Mouse (Mus musculus) embryonic facial prominence, embryonic 12.5 days (tissue): ENCODE data around the gene Ntn5. TPM values are rescaled to one million over a fixed set of nuclear protein-coding genes. Genes with fewer than 3 reads are reported as not detected.

Experiments used
- ATAC-seq: fragments of 200-750 bp; cut with Nextera tagmentation; 2 replicates; pipeline ENCODE4 v1.8.0; 2017; ENCODE audit not compliant: insufficient number of reproducible peaks, insufficient read depth, low FRiP score, low TSS enrichment
- H3K27ac ChIP-seq: fragments of 300-500 bp; sonication (generic); 2 replicates; pipeline ENCODE4 v1.5.1; 2016; ENCODE audit warnings: mild to moderate bottlenecking
- H3K27me3 ChIP-seq: fragments of 300-500 bp; sonication (generic); 2 replicates; pipeline ENCODE4 v1.6.1; 2016; ENCODE audit warnings: mild to moderate bottlenecking, moderate library complexity
- H3K36me3 ChIP-seq: fragments of 300-500 bp; sonication (generic); 2 replicates; pipeline ENCODE4 v1.6.1; 2016; ENCODE audit warnings: mild to moderate bottlenecking
- H3K4me1 ChIP-seq: fragments of 300-500 bp; sonication (generic); 2 replicates; pipeline ENCODE4 v1.6.1; 2016
- H3K4me2 ChIP-seq: fragments of 300-500 bp; sonication (generic); replicated peaks from 2 replicates; pipeline ENCODE4 v1.6.1; 2016; ENCODE audit warnings: mild to moderate bottlenecking, moderate library complexity
- H3K4me3 ChIP-seq: fragments of 300-500 bp; sonication (generic); 2 replicates; pipeline ENCODE4 v1.5.1; 2016; ENCODE audit warnings: mild to moderate bottlenecking
- H3K9ac ChIP-seq: fragments of 300-500 bp; sonication (generic); 2 replicates; pipeline ENCODE4 v1.6.1; 2016; ENCODE audit warnings: mild to moderate bottlenecking, moderate library complexity
- H3K9me3 ChIP-seq: fragments of 300-500 bp; sonication (generic); 2 replicates; pipeline ENCODE4 v1.6.1; 2016; ENCODE audit warnings: mild to moderate bottlenecking, moderate library complexity
- WGBS: fragments of 180-500 bp; shearing (Covaris S2); methylation state at CpG from one replicate; pipeline ENCODE4 v1.1.7; 2016; 5-methylcytosine and 5-hydroxymethylcytosine counted together
- polyA plus RNA-seq: library from polyadenylated mRNA; unstranded; fragments of >200 nt; fragmentation: Nextera tagmentation; extraction: Ambion mirVana; gene quantifications from 2 replicates; pipeline ENCODE4 v1.2.1, GENCODE M21; 2016

Gene Ntn5
- polyA plus RNA-seq, 1 experiment from 2014 or later, result 0.67 TPM

DNA sequence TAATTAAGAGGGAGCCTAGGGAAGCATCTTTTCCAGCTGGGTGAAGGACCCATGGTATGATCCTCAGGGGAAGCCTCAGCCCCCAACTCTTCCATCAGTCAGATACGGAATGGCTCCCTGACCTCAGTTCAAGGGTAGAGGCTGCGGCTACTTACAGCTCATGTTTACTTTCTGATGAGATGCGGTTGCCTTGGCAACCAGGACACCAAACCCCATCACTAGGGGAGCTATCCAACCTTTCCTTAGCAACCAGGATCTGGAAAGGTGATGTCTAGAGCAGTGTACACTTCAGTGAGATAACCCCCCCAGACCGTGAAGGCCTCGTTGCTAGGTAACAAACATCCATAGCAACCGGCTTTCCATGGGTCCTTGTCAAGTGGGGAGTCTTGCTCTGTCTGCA, 25.2 kb downstream of the Ntn5 start:
- Histone ChIP-seq H3K27ac (no peak overlapping the region; the same call in 1 of the 2 replicates), H3K27me3 (no peaks in the 10 kb centered on the region), H3K36me3 (peaks cover 44% of the 10 kb centered on the region), H3K4me2 (peak overlapping the region; percentile 98; the same call in 1 of the 2 replicates), H3K9me3 (no peaks in the 10 kb centered on the region), H3K4me1 (peaks cover 40% of the 10 kb centered on the region), H3K9ac (no peak overlapping the region), H3K4me3 (0 out of 2 replicates have a peak overlapping the region, but pooled peaks have one; percentile 3)
- ATAC-seq, result no peak
- 47% methylated on average over 6 of the region's 6 CpGs for WGBS

DNA sequence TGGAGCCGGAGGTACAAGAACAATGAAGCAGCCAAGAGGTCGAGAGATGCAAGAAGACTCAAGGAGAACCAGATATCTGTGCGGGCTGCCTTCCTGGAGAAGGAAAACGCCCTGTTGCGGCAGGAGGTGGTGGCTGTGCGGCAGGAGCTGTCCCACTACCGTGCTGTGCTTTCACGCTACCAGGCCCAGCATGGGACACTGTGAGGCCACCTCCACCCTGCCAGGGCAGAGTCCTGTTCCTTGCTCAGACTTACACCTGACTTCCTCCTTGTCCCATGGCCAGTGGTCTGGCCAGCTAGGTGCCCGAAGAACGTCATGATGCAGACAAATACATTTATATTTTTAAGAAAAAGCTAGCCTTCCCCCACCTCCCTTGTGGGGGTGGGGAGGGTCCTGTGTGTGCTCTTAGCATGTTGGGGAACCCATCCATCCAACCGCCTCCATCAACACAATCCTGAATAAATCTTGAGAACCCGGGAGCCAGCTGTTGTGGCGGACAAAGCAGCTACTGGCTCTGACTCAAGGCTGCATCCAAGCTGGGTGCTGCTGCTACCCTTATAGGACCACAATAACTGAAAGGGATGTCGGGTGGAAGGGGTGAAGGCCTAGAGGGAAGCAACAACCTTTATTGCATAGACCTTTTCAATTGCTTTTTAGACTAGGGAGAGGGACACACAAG, 26.0 kb downstream of the Ntn5 start:
- no peaks in the 10 kb centered on the region for H3K9me3 ChIP-seq
- 79% methylated on average over 14 of the region's 14 CpGs for WGBS
- H3K27ac ChIP-seq, result no peak overlapping the region; the same call in 1 of the 2 replicates
- H3K4me3 ChIP-seq, result no peak overlapping the region
- peaks cover 46% of the 10 kb centered on the region for H3K36me3 ChIP-seq
- no peak for ATAC-seq
- no peak overlapping the region for H3K9ac ChIP-seq
- peaks cover 47% of the 10 kb centered on the region for H3K4me1 ChIP-seq
- no peak overlapping the region for H3K4me2 ChIP-seq
- H3K27me3 ChIP-seq, result no peaks in the 10 kb centered on the region

DNA sequence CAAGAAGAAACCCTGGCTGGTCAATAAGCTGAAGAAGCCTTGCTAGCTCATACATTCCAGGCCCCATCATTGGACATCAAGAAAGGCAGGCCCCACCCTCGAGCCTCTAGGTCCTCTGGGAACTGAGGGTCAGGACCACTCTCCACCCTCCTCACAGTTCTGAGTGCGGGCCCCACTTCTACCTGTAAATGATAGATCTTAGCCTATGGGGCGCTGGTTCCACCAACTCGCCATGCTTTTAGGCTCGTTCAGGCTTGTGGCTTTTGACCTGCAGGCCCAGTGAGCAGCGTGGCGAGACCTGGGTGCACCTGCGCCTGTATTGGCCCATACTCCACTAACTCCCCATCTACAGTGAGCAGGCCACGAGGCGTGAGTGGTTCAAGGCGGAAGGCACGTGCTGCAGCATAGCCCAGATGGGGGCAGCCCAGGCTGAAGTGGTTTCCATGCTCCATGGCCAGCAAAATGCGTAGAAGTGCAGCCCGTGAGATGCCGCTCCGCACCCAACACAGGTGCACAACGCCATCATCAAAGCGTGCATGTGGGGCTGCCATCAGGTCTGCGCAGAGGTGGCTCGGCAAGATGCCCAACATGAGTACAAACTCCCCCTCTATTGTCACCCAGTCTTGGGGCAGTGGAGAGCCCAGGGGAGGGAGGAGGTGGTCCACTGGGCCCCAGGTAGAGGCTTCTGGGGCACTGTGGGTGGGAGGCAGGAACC, 26.8 kb downstream of the Ntn5 start:
- H3K4me2 ChIP-seq, result no peak overlapping the region
- H3K36me3 ChIP-seq, result peaks cover 46% of the 10 kb centered on the region
- WGBS, result 90% methylated on average over 20 of the region's 20 CpGs
- H3K4me1 ChIP-seq, result peaks cover 47% of the 10 kb centered on the region
- no peak for ATAC-seq
- no peak overlapping the region for H3K27ac ChIP-seq
- H3K9me3 ChIP-seq, result no peaks in the 10 kb centered on the region
- no peaks in the 10 kb centered on the region for H3K27me3 ChIP-seq
- no peak overlapping the region for H3K9ac ChIP-seq
- no peak overlapping the region for H3K4me3 ChIP-seq

DNA sequence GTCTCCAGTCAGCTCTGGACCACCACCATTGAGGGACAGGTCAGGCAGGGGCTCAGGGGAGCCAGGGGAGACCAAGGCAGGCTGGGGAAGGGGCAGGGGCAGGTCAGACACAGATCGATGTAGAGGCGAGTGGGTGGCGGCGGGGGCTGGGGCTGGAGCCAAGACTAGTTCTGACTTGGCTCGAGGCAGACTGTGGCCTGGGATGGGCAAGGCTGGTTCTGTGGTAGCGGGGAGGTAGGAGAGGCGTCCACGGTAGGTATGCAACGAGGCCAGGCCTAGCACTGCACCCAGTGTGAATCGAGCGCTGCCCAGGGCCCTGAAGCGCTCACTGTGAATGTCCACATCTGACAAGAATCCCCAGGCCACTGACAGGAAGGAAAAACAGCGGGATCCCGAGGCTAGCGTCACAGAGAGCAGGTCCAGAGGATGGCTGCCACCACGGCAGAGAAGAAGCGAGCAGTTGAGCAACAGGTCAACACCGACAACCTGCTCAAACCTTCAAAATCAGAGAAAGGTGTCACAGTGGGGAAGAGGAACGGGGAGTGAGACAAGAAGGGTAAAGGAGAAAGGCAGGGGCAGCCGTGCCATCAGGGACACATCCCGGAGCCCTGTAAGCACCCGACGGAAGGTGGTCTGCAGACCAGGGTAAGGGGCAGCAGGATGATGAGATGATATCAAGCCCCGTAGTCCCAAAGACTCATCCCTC, 27.6 kb downstream of the Ntn5 start:
- 93% methylated on average over 24 of the region's 24 CpGs for WGBS
- H3K9me3 ChIP-seq, result no peaks in the 10 kb centered on the region
- H3K4me3 ChIP-seq, result no peak overlapping the region
- H3K27ac ChIP-seq, result no peak overlapping the region
- H3K36me3 ChIP-seq, result peaks cover 46% of the 10 kb centered on the region
- ATAC-seq, result no peak
- peaks cover 51% of the 10 kb centered on the region for H3K4me1 ChIP-seq
- no peak overlapping the region for H3K4me2 ChIP-seq
- no peak overlapping the region for H3K9ac ChIP-seq
- no peaks in the 10 kb centered on the region for H3K27me3 ChIP-seq

DNA sequence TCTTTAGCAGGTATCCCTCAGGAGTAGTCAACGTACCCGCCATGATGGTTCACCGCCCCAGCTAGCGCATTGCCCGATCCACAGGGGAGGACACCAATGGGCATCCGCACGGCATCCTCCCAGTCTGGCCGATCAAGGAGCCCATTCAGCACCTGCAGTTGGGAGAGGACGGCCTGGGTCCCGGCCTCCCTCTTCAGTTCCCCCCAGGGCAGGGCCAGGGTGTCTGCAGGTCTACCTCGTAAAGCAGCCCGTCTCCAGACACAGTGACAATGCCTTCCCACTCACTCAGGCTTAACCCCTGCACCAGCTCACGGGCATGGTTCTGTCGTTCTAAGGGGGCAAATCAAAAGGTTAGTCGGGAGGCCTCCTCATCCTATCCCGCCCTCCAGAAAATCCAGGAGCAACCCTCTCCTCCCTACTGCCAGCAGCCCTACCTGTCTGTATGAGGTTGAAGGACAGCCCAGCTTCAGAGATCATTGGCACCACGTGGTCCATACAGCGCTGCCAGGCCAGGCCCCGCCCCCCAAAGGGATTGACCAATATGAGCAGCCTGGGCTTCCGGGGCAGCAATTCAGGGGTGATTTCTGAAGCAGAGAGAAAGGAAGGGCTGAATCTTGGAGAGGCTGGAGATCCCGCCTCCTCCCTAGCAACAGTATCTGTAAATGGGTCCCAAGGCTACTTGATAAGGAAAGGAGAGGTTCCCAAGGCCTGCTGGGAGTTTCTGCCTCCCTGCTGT, 28.4 kb downstream of the Ntn5 start:
- peaks cover 46% of the 10 kb centered on the region for H3K36me3 ChIP-seq
- H3K4me2 ChIP-seq, result no peak overlapping the region

DNA sequence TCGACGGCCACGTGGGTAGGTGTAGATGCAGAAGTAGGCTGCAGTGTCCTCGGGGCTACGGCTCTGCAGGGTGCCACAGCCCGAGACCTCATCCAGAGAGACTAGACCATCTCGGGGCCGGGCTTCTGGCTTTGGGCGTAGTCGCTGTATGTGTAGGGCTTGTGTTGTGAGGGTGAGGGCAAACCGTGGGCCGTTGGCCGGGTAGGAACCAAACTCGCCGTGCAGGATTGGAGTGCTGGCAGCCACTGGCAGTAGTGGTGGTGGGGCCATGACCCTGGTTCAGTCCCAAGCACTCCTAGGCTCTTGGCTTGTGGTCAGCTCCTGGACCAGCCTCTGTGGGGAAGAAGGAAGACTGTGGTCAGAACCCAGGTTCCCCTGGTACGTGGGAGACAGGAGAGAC, 29.6 kb downstream of the Ntn5 start:
- H3K9ac ChIP-seq, result no peak overlapping the region
- WGBS, result 90% methylated on average over 16 of the region's 16 CpGs
- no peak overlapping the region for H3K4me3 ChIP-seq
- no peaks in the 10 kb centered on the region for H3K9me3 ChIP-seq
- H3K36me3 ChIP-seq, result peaks cover 46% of the 10 kb centered on the region
- no peak for ATAC-seq
- H3K4me1 ChIP-seq, result peaks cover 43% of the 10 kb centered on the region
- no peaks in the 10 kb centered on the region for H3K27me3 ChIP-seq
- H3K27ac ChIP-seq, result no peak overlapping the region
- no peak overlapping the region for H3K4me2 ChIP-seq

More for the DNA sequence above, 28.4 kb downstream of the Ntn5 start:
- no peaks in the 10 kb centered on the region for H3K27me3 ChIP-seq
- no peak overlapping the region for H3K9ac ChIP-seq
- no peak overlapping the region for H3K4me3 ChIP-seq
- ATAC-seq, result no peak
- H3K4me1 ChIP-seq, result peaks cover 54% of the 10 kb centered on the region
- H3K27ac ChIP-seq, result no peak overlapping the region
- no peaks in the 10 kb centered on the region for H3K9me3 ChIP-seq
- WGBS, result 89% methylated on average over 21 of the region's 21 CpGs

DNA sequence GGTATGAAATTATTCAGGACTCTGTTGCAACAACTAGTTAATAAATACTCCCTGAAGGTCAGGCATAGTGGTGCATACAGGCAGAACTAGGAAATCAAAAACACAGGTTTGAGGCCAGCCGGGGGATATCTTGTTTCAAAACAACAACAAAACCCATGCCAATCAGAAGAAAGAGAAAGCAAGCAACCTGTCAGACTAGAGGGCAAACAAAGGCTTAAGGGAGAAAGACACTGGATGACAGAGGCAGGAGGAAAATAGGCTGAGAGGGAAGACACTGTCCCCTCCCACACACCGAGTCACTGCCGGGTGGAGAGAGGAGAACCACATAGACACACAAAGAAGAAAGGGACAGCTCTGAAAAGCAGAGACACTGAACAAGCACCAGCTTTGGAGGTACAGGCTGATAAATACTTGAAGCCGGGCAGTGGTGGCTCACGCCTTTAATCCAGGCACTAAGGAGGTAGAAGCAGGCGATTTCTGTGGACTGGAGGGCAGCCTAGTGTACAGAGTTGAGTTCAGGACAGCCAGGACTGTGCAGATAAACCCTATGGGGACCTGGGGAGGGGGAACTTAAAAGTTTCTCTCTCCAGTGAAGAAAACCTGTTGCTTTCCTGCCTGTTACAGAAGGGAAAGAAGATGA, 30.2 kb downstream of the Ntn5 start:
- peak overlapping the region; percentile 95 for H3K4me2 ChIP-seq
- peaks cover 46% of the 10 kb centered on the region for H3K36me3 ChIP-seq
- peak overlapping the region; percentile 71; the same call in 1 of the 2 replicates for H3K9ac ChIP-seq
- H3K27ac ChIP-seq, result no peak overlapping the region
- 75% methylated on average over 6 of the region's 6 CpGs for WGBS
- peaks cover 40% of the 10 kb centered on the region for H3K4me1 ChIP-seq
- no peaks in the 10 kb centered on the region for H3K27me3 ChIP-seq
- H3K4me3 ChIP-seq, result peak overlapping the region; percentile 69
- ATAC-seq, result no peak
- no peaks in the 10 kb centered on the region for H3K9me3 ChIP-seq

DNA sequence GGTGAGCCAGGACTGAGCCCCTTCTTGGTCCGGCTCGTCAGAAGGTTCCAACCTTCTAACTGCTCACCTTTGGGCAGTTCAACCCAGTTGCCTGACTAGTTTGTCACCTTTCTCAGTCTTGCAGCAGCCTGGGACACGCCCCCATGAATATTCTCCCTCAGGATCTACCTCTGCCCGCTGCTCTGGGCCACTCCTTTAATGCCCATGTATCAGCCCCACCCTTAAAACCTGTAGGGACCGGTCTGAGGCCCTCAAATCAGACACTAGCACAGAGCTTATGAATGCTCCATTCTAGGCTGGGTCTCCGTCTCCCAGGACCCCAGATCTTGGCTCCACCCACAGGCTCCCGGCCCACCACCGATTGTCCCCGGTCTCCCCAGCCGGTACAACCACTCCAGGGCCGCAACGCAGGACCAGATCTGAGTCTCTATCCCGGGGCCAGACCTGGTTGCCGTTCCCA, 30.8 kb downstream of the Ntn5 start:
- peak; percentile 30 for ATAC-seq
- WGBS, result 10% methylated on average over 14 of the region's 14 CpGs
- Histone ChIP-seq H3K36me3 (peaks cover 49% of the 10 kb centered on the region), H3K4me1 (peaks cover 40% of the 10 kb centered on the region), H3K27ac (peak overlapping the region; percentile 32), H3K4me2 (peak overlapping the region; percentile 95), H3K27me3 (no peaks in the 10 kb centered on the region), H3K9ac (peak overlapping the region; percentile 71), H3K9me3 (no peaks in the 10 kb centered on the region), H3K4me3 (peak overlapping the region; percentile 69)

DNA sequence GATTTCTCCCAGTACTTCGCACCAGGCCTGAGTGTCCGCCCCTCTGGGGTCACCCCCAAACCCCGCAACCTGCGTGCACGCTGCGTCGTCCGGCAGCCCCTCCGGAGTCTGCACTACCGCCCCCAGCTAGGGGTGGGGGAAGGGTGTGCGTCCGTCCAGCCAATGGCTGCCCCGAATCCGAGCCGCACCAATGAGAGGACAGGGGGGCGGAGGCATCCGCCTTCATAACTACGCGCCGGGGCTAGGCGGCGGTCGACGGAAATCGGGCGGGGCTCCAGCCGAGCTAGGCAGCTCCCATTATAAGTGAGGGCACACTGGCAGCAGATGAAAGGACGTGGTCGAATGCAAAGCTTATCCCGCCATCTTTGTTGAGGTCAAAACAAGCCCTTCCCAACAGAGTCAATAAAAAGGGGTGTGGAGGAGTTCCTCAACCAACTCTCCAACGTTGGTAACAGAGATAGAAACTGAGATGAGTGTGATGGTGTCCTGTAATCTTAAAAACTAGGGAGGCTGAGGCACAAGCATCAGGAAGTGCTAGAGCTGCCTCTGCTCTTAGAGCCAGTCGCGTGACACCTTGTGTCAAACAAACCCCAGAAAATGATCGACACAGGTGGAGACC, 31.4 kb downstream of the Ntn5 start, which contains the start of gene Rpl18:
Gene Rpl18, plus strand, starts transcription at position 368 of the 619 bp plus-strand sequence.
- Histone ChIP-seq H3K27me3 (no peaks in the 10 kb centered on the region), H3K4me3 (peak within 1 kb of the TSS; percentile 88), H3K9me3 (no peaks in the 10 kb centered on the region), H3K9ac (peak within 1 kb of the TSS; percentile 71), H3K4me1 (peaks cover 44% of the 10 kb centered on the region), H3K27ac (peak within 1 kb of the TSS; percentile 65), H3K36me3 (peaks cover 49% of the 10 kb centered on the region), H3K4me2 (peak within 1 kb of the TSS; percentile 95)
- 7% methylated on average over 34 of the region's 34 CpGs for WGBS
- ATAC-seq, result peak; percentile 85

DNA sequence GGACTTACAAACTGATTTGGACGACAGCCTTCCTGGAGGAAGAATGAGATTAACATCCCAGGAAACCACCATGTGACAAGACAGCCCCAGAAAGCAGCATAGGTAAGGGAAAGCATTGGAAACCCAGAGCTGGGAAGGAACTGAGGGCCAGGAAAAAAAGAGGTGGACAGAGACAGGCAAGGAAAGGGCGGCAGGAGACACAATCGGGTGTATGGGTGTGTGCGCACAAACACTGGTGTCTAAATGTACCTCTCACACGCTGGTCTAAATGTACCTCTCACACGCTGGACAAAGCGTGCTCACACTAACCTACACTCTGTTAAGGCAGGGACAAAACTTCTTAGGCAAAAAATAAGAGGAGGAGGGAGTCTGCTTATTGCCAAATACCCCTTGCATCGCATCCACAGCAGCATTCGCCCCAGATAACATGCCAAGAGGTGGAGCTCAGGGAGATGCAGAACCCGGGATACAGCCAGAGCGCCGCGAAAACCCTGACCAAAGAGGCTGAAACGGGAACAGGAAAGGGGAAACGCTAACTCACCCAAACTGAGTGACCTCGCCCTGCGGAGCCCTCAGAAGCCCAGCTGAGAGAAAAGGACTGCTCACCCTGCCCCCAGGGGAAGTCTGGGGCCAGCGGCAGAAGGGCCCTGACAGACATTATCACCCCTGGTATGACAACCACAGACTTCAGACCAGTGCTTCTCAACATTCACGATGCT, 32.1 kb downstream of the Ntn5 start:
- Histone ChIP-seq H3K9ac (peak overlapping the region; percentile 71), H3K27ac (peak overlapping the region; percentile 65), H3K4me2 (peak overlapping the region; percentile 95), H3K27me3 (no peaks in the 10 kb centered on the region), H3K4me3 (peak overlapping the region; percentile 88), H3K36me3 (peaks cover 49% of the 10 kb centered on the region), H3K9me3 (no peaks in the 10 kb centered on the region), H3K4me1 (peaks cover 46% of the 10 kb centered on the region)
- WGBS, result 80% methylated on average over 19 of the region's 19 CpGs
- no peak for ATAC-seq
